Mouse (Mus musculus) thymus, postnatal 10 days (tissue): Measurements from ENCODE around the gene H2-Ob.

Source experiments
- DNase-seq, 2 experiments: peaks; one replicate each; pipeline ENCODE4 v3.0.0; 2021; ENCODE audit warnings: low spot score in 2 of 2

Gene H2-Ob

DNA sequence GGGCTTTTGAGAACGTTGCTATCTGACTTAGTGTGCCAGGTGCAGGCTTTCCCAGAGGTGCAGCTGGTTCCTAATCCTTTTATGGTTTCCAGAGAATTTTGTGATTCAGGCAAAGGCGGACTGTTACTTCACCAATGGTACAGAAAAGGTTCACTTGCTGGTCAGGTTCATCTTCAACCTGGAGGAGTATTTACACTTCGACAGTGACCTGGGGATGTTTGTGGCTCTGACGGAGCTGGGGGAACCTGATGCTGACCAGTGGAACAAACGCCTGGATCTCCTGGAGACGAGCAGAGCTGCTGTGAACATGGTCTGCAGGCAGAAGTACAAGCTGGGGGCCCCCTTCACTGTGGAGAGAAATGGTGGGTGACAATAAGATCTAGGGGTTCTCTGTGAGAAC lies 2.2 kb downstream of the H2-Ob start:
- no peak for DNase-seq

DNA sequence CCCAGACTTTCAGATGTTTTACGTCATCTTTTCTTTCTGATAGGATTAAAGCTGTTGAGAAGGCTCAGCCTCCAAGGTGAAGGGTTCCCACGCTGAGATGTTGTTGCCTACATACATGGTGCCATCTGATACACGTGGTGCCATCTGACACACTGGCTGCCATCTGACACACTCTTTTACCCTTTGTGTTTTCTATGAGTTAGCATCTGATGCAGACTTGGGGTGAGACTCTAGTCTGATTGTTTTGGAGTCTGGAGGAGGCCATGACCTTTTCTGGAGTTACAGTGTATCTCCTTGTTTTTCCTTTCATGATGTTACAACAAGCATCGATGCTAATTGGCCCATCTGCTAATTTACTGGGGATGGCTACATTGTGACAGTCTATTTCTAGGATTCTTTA lies 6.0 kb downstream of the H2-Ob start:
- DNase-seq, result no peak

DNA sequence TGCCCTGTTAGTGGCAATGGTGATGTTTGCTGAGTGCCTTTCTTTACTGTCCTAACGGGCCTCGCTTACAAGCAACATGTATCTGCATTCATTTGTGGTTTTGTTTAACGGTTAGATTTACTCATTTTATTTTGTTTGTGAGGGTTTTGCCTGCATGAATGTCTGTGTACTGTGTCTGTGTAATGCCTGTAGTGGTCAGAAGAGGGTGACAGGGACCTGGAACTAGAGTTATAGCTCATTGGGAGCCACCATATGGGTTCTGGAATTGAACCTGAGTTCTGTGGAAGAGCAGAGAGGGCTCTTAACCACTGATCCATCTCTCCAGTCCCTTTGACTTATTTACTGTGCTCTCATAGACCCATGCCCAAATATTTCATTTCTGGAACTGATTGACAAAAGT lies 8.3 kb downstream of the H2-Ob start:
- no peak for DNase-seq

DNA sequence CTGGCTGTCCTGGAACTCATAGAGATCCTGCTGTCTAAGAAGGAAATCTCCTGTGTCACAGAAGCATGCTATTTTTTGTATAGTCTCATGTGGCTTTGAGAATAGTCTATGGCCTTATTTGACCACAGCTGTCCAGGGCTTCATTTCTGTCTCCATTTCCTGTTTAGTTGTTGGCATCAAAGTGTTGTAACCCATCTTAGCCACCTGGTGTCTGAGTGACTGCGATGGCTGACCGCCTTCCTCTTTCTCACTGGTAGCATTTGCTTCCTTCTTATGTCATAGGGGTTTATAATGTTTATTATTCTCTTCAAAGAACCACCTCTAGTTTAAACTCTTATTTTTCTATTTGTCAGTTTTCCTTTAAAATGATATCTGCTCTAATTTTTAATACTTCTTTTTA lies 10.1 kb downstream of the H2-Ob start:
- DNase-seq, result no peak

DNA sequence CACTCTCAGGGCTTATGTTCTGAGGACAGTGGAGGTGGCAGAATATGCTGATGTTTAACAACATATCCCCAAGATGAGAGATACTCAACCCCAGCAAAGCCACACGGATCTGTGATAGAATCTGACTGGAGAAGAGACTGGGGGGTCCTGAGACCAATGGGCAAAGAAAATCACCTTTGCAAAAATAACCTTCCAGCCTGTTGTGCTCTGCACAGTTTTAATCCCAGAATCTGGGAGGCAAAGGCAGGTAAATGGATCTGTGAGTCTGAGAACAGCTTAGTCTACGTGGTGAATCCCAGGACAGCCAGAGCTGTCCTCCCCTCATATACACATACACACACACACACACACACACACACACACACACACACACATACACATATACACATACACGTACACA lies 10.7 kb downstream of the H2-Ob start:
- no peak for DNase-seq

DNA sequence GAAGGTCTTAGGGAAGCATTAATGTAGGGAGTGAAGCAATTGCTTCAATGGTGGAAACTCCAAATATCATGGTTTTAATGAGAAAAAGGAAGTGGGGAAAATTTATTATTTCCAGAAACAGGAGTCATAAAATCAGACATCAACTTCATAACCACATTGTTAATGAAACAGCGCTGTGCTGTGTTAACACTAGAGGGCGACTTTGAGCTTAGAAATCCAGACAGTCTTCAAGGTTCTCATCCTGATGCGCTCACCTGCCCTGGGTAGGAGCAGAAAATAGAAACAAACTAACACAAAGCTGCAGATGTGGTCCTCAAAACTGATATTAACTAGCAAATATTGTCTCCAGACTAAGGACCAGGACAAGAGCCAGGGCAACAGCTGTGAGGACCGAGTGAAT lies 11.2 kb downstream of the H2-Ob start:
- DNase-seq, result peak in 1 of 2 experiments; percentile 78

DNA sequence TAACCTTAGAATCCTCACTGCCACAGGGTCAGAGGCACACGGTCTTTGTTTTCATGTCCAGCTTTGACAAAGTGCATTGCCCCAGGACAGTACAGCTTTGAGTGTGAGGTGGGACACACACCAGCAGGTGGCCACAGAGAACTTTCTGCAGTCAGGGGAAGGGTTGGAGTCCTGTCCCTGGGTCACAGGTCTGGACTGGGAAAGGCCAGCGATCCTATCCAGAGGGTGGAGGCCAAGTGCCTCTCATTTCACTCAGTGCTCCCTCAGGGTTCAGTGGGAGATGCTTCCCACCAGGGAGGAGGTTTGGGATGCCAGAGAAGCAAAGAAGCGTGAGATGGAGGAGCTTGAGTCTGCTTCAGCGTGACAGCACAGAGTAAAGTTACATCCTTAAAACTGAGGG lies 13.0 kb downstream of the H2-Ob start:
- DNase-seq, result no peak

DNA sequence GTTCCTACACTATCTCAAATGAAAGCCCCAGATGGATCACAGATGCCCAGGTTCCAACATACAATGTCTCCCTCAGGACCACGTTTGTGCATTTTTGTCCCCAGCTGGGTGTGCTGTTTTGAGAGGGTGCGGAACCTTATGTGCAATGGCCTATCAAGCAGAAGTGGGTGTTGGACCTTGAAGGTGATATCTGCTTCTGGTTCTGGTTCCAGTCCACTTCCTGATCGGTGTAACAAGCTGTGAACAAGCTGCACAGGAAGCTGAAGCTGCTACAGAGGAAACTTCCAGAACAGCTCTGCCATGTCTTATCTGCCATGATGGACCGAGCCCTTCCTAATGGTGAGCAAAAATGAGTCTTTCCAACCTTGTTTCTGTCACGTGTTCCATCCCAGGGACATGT lies 17.8 kb downstream of the H2-Ob start:
- DNase-seq, result no peak

DNA sequence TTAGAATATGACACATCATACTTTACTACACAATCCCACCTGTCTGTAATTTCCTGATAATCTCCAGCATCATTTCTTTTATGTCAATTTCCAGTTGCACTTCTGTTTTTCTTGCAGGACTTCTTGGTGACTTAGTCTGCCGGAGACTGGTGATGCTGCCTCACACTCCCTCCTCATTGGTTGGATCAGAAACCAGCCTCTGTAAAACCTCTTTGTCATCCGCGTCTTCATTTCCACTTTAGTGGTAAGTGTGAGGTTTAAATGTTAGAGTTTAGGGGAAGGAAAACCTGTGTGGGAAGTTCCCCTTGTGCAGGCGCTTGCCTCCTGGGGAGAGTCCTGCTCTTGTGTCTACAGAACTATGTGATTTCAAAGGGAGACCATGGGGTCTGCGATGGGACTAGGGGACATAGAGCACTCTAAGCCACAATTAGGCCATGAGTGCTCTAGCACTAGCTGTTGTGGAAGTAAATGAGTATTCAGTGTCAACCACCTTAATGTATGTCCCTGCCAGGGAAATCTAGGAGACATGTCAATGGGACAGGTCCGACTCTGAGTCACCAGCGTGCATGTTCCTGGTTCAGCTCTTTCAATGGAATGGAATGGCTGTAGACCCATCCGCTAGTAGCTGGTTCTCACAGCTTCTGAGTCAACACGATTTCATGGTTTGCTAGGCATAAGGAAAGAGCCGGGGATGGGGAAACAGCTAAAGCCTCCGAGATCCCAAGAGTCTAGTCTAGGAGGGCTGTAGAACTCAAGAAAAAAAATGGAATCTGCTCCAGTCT lies 19.1 kb downstream of the H2-Ob start, which contains the start of gene H2-Ab1:
Gene H2-Ab1, plus strand, starts transcription at position 96 of the 782 bp plus-strand sequence.
- DNase-seq, result peak; percentile 64 to 81

DNA sequence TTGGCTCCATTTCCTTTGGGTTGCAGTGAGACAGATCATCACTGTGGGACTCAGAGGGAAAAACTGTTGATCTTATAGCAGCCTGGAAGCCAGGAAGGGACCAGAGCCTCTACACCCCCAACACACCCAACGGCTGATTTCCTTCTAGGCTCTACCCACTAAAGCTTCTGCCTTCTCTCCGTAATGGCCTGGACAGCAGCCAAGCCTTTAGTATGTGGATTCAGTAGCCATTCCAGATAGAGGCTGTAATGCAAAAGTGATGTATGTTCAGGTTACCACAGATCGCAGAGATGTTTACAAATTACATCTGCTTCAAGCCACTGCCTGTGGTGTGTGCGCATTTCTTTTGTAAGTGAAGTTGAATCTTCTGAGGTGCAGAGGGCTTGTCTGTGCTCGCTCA lies 21.8 kb downstream of the H2-Ob start:
- no peak for DNase-seq

DNA sequence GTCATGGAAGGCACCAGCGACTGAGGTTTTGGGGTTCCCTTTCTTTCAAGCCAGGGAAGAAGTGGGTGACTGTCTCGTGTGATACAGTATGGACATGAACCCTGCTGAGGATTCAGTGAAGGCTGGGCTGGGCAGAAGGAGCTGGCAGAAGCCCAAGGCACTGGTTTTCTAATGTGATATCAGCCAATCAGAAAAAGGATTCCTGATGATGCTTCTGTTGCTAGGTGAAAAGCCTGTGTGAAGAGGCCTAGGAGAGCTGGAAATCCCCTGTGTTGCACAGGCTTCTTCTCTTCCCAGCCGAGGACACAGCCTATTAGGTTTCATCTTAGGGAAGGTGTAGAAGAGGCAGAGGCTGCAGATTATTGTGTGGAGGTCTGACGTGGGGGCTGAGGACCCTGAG lies 22.8 kb downstream of the H2-Ob start:
- DNase-seq, result peak in 1 of 2 experiments; percentile 59

DNA sequence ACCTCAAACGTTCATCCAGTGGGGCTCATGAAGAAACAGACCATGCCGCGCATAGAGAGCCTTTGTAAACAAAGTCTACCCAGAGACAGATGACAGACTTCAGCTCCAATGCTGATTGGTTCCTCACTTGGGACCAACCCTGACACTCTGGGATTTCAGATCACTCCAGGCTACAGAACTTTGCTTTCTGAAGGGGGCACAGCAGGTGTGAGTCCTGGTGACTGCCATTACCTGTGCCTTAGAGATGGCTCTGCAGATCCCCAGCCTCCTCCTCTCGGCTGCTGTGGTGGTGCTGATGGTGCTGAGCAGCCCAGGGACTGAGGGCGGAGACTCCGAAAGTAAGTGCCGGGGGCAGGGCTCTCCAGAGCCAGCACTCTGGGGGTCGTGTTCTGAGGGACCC lies 24.4 kb downstream of the H2-Ob start:
- DNase-seq, result peak; percentile 55 to 74

DNA sequence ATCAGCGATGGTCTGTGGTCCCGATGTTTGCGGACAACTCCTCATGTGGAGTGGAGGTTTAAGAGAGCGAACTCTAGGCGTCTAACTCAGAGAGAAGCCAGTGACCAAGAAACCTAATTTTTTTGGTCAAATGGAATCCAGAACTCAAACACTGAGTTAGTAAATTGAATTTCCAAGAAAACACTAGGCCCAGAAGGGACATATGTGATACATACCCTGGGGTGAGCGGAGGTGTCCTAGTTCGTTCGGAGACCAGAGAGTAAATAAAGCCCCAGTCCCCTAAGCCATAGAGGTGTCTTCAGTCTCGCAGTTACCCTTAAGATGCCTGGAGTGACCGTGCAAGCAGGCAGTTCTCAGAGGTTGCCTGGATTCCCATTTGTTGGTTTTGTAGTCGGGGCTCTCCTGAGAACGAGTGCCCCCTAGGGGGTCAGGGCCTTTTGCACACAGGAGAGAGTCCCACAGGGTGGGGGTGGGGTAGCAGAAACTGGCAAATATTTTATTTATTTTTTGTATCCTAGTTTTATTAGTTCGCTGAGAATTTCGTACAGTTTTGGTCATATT lies 25.2 kb downstream of the H2-Ob start:
- peak; percentile 35 to 52 for DNase-seq

DNA sequence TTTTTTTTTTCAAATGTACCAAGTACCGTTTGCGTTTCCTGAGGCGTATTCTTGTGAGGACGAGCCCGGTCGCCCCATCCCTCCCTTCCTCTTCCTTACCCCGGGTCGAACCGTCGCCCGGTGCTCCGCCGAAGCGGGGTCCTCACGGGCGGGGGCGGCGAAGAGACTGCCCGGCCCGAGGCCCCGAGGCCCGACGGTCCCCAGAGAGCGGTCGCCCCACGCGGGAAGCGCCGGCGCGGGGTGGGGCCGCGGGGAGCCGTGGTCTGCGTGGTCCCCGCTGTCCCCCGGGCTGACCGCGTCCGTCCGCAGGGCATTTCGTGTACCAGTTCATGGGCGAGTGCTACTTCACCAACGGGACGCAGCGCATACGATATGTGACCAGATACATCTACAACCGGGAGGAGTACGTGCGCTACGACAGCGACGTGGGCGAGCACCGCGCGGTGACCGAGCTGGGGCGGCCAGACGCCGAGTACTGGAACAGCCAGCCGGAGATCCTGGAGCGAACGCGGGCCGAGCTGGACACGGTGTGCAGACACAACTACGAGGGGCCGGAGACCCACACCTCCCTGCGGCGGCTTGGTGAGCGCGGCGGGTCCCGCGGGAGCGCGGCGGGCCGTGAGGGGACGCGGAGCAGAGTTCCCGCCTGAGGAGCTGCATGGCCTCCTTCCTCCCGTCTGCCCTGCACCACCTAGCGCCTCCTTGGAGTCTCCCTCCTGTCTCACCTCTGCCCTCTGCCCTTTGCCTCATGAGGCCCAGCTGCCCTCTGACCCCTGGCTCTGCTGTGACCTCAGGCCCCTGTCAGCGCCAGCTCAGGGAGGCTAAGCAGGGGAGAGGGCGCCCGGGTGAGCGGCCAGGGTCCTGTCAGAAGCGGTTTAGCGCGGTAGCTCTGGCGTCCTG lies 26.0 kb downstream of the H2-Ob start:
- DNase-seq, result no peak

DNA sequence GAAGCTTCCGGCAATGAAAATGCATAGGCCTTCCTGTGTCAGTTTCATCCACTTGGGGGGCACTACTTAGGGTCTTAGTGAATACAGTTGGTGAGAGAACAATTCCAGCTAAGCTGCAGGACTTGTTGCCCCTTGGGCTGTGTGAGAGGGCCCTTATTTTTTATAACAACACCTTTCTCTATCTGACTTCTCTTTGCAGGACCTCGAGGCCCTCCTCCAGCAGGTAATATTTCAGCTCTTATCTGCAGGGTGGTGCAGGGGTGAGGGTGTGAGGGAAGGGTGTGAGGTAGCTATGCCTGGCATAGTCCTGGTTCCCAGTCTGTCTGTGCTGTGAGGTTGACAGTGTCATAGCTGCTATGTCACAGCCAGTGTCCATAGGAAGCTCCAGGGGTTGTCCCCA lies 29.6 kb downstream of the H2-Ob start:
- DNase-seq, result no peak

DNA sequence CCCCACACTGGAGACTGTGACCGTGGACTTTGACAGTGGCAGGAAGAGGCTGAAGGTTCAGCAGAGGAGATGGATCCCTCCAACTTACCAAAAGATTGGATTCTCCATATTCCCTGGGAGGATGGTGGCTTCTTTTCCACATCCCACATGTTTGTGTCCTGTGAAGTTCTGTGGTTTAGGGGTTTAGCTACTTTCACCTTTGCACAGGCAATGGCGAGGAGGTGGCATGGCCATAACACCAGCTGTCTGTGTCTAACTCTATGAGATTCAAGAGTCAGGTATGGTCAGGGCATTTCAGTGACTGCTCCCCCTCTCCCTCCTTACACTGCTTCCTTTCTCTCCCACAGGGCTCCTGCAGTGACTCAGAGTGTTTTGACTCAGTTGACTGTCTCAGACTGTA lies 30.0 kb downstream of the H2-Ob start:
- no peak for DNase-seq

DNA sequence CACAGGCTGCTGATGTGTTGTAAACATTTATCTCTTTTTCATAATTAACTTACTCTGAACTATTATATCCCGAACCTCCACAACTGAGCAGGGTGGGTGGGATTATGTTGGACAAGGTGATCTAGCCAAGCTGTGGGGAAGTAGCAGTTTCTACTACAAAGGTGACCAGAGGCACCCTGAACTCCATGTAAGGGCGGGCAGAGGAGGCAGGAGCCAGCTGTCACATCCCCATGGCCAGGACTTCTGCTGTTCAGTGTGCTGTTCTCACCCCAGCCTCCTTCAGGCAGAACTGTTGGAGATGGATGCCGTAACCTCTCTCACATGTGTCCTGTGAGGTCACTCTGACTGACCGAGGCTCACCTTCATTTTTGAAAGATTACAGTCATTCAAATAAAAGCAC lies 31.1 kb downstream of the H2-Ob start:
- no peak for DNase-seq

DNA sequence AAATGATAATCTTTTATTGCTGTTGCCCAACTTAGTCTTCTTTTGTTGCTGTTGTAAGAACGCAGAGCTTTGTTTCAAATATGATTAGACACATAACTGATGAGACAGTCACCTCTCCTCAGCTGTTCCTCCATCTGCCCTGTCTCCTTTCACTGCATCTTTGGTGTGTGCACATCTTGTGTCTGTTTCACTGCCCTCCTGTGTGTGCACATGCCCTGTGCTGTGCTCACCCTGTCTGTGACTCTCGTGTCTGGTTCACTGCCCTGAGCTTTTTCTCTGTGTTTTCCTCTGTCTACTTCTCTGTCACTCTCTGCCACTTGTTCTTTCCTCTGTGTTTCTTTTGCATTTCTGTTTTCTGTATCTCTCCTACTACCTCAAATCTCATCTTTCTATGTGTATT lies 31.5 kb downstream of the H2-Ob start:
- DNase-seq, result no peak

DNA sequence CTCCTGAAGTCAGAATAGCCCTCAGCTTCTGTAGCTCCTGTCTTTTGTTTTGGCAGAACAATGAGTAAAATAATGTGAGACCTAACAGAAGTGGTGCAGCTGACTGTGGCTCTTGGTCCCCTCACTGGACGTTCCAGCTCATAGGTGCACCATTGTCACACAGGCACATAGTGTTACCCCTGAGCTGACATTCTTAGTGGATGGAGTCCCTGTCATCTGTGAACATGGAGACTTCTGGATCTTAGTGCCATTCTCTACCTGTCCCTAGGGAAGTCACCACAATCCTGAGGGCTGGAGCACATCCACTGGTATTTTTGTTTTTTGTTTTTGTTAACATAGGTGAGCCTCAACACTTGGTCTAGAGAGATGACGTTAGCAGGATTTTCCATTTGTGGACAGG lies 32.2 kb downstream of the H2-Ob start:
- no peak for DNase-seq

DNA sequence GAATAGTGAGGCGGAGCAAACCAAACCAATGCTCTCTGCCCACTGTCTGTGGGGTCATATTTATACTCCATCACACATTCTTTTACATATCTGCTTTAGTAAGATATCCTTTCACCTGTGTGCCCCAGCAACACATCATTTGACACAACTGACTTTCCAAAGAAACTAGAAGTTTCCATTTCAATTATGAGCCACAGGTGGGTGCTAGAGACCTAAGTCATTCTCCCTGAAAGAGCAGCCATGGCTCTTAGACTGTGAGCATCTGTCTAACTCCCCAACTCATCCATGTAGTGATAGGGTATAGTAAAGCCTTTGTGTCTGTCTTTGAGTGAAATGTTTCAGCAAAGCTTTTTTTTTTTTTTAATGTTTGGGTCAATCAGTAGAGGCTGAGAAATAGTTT lies 33.4 kb downstream of the H2-Ob start:
- no peak for DNase-seq

DNA sequence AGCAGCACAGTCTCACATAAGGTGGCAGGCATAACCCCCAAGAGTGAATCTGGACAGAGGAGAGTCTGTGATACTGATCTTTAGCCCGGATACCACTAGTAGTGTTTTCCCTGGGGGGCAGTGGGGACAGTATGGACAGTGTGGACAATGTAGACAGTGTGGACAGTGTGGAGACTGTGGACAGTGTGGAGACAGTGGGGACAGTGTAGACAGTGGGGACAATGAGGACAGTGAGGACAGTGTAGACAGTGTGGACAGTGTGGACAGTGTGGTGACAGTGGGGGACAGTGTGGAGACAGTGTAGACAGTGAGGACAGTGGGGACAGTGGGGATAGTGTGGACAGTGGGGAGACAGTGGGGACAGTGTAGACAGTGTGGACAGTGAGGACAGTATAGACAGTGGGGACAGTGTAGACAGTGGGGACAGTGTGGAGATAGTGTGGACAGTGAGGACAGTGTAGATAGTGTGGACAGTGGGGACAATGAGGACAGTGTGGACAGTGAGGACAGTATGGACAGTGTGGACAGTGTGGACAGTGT lies 41.9 kb downstream of the H2-Ob start:
- no peak for DNase-seq

DNA sequence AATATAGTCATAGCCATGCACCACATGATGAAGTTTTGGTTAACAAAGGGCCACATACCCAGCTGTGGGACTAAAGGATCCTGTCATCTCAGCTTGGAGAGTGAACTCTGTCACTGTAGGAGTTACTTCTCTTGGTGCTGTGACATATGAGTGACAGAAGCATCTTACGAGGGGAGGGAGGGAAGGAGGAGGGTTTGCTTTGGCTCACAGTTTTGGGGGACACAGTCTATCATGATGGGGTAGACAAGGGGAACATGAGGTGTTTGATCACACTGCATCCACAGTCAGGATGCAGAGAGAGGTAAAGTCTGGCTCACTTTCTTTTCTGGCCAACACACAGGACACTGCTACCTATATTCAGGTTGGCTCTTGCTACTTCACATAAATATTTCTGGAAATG lies 43.1 kb downstream of the H2-Ob start:
- DNase-seq, result no peak
